Mouse (Mus musculus): Measurements from ENCODE around the gene Gm10720. TPM values are rescaled to one million over a fixed set of nuclear protein-coding genes. Genes with fewer than 3 reads are reported as not detected.

Gm10720 gene
- total RNA-seq (2023), result not detected

GRCm38 (mm10) chr9:3015354-3015753 lies at the start of gene Gm10720:
Gene Gm10720, plus strand, starts transcription at chr9:3015654.

DNA sequence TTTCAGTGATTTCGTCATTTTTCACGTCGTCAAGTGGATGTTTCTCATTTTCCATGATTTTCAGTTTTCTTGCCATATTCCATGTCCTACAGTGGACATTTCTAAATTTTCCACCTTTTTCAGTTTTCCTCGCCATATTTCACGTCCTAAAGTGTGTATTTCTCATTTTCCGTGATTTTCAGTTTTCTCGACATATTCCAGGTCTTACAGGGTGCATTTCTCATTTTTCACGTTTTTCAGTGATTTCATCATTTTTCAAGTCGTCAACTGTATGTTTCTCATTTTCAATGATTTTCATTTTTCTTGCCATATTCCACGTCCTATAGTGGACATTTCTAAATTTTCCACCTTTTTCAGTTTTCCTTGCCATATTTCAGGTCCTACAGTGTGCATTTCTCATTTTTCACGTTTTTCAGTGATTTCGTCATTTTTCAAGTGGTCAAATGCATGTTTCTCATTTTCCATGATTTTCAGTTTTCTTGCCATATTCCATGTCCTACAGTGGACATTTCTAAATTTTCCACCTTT lies 14.9 kb upstream of the Gm10720 start, which contains the start of gene Gm10722:
TSS of gene Gm10722 (plus strand) at position 478 of the 528 bp plus-strand sequence.

GRCm38 (mm10) chr9:3002794-3003396 lies 12.6 kb upstream of the Gm10720 start, which contains the start of gene Gm11168:
Gene Gm11168, plus strand, starts transcription at chr9:3003346.

DNA sequence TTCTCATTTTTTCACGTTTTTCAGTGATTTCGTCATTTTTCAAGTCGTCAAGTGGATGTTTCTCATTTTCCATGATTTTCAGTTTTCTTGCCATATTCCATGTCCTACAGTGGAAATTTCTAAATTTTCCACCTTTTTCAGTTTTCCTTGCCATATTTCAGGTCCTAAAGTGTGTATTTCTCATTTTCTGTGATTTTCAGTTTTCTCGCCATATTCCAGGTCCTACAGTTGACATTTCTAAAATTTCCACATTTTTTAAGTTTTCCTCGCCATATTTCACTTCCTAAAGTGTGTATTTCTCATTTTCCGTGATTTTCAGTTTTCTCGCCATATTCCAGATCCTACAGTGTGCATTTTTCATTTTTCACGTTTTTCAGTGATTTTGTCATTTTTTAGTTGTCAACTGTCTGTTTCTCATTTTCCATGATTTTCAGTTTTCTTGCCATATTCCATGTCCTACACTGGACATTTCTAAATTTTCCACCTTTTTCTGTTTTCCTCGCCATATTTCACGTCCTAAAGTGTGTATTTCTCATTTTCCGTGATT lies 2.6 kb upstream of the Gm10720 start, which contains the start of gene Gm10721:
TSS of gene Gm10721 (plus strand) at position 408 of the 547 bp plus-strand sequence.

GRCm38 (mm10) chr9:3017108-3017507 lies 1.7 kb downstream of the Gm10720 start, which contains the start of gene Gm10719:
Gene Gm10719, plus strand, starts transcription at chr9:3017408.

GRCm38 (mm10) chr9:3023312-3023984 lies 8.0 kb downstream of the Gm10720 start, which contains the start of gene Gm10718:
Gene Gm10718, plus strand, starts transcription at chr9:3023547.

GRCm38 (mm10) chr9:3024912-3025467 lies 9.5 kb downstream of the Gm10720 start, which contains the start of gene Gm10717:
Gene Gm10717, plus strand, starts transcription at chr9:3025417.

GRCm38 (mm10) chr9:3034299-3034698 lies 18.8 kb downstream of the Gm10720 start, which contains the start of gene Gm17535:
Gene Gm17535, plus strand, starts transcription at chr9:3034599.

DNA sequence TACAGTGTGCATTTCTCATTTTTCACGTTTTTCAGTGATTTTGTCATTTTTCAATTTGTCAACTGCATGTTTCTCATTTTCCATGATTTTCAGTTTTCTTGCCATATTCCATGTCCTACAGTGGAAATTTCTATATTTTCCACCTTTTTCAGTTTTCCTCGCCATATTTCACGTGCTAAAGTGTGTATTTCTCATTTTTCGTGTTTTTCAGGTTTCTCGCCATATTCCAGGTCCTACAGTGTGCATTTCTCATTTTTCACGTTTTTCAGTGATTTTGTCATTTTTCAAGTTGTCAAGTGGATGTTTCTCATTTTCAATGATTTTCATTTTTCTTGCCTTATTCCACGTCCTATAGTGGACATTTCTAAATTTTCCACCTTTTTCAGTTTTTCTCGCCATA lies 21.1 kb downstream of the Gm10720 start, which contains the start of gene Gm10715:
TSS of gene Gm10715 (plus strand) at position 301 of the 400 bp plus-strand sequence.

Other genes with a start within 250 kb of the Gm10720 start
- not detected for gene Gm10722, start 14.7 kb upstream of the Gm10720 start, total RNA-seq (2023)
- not detected for gene Gm11168, start 12.3 kb upstream of the Gm10720 start, total RNA-seq (2023)
- 2.4 TPM for gene Gm10721, start 2.5 kb upstream of the Gm10720 start, total RNA-seq (2023)
- gene Gm10719, start 1.8 kb downstream of the Gm10720 start, total RNA-seq (2023), result 6.8 TPM
- gene Gm10718, start 7.9 kb downstream of the Gm10720 start, total RNA-seq (2023), result 8.1 TPM
- gene Gm10717, start 9.8 kb downstream of the Gm10720 start, total RNA-seq (2023), result not detected
- not detected for gene Gm17535, start 18.9 kb downstream of the Gm10720 start, total RNA-seq (2023)
- gene Gm10715, start 21.2 kb downstream of the Gm10720 start, total RNA-seq (2023), result not detected